8 mouse cellular contexts compared by ENCODE assay signal in the genomic region with DNA sequence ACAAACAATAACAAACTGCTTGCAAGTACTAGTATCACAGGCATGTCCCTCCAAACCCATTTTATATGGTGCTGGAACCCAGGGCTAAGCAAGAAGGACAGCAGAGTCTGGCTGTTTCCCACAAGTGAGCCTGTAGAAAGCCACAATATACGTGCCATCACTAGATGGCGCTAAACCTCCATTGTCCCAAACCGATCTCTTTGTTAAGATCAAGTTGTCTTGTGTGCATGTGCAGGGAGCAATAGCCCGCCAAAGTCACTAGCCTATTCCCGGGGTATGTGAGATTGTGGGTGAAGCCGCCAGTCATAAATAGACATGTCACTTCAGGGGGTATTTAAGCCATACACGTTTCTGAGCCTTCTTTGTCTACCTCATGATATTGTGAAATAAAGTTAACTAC.
DNase-seq lines count a peak whose midpoint lies in the region; ATAC-seq and TF ChIP-seq lines count a peak whose summit lies in the region.
"Not testable (repeated sequence)": the region's sequence is repeated elsewhere in the genome, so short reads cannot be mapped to it uniquely, and the experiment has no call there.

No protein-coding gene starts in this region.

- WGBS in forebrain, embryonic 16.5 days: 51% methylated on average over 7 of the region's 7 CpGs
- 60% methylated on average over 7 of the region's 7 CpGs for WGBS in hindbrain, embryonic 10.5 days
- 51% methylated on average over 7 of the region's 7 CpGs for WGBS in kidney, postnatal 0 days
- WGBS in liver, postnatal 0 days (ENCODE audit: insufficient replicate concordance): 43% methylated on average over 7 of the region's 7 CpGs
- 53% methylated on average over 7 of the region's 7 CpGs for WGBS in neural tube, embryonic 11.5 days

- peak; percentile 54 for TF ChIP-seq CTCF in kidney, postnatal 0 days (IDR thresholded peaks at IDR 0.05; ENCODE audit: low read depth)
- peak; percentile 56 for TF ChIP-seq CTCF in liver, postnatal 0 days (IDR thresholded peaks at IDR 0.05; ENCODE audit: low read depth)

- TF ChIP-seq EP300 in liver, postnatal 0 days (IDR thresholded peaks at IDR 0.05; ENCODE audit: low read depth): not testable (repeated sequence)

- H3K4me1 ChIP-seq in forebrain, embryonic 16.5 days (replicated peaks; ENCODE audit: control insufficient read depth, insufficient read depth, low read length); hindbrain, embryonic 10.5 days (replicated peaks); kidney, postnatal 0 days (replicated peaks; ENCODE audit: insufficient read depth, low read length); liver, postnatal 0 days (ENCODE audit: insufficient read depth); neural tube, embryonic 11.5 days (ENCODE audit: control insufficient read depth, insufficient read depth, low read length): not testable (repeated sequence)

- H3K4me2 ChIP-seq in forebrain, embryonic 16.5 days (ENCODE audit: low read length); liver, postnatal 0 days (ENCODE audit: low read depth, low read length); neural tube, embryonic 11.5 days (ENCODE audit: low read depth): not testable (repeated sequence)
- H3K4me2 ChIP-seq in kidney, postnatal 0 days (ENCODE audit: low read length): 0 out of 2 replicates have a peak overlapping the region, but pooled peaks have one; percentile 7

- not testable (repeated sequence) for H3K9me3 ChIP-seq in forebrain, embryonic 16.5 days (ENCODE audit: control insufficient read depth, low read length); kidney, postnatal 0 days (replicated peaks; ENCODE audit: low read length); liver, postnatal 0 days (ENCODE audit: low read length); neural tube, embryonic 11.5 days (ENCODE audit: control insufficient read depth, low read length)
- peaks cover 71% of the 10 kb centered on the region for H3K9me3 ChIP-seq in hindbrain, embryonic 10.5 days

- not testable (repeated sequence) for H3K36me3 ChIP-seq in forebrain, embryonic 16.5 days (ENCODE audit: control insufficient read depth, insufficient read depth); hindbrain, embryonic 10.5 days; kidney, postnatal 0 days (ENCODE audit: insufficient read depth, low read length); liver, postnatal 0 days (replicated peaks; ENCODE audit: insufficient read depth, low read length); neural tube, embryonic 11.5 days (ENCODE audit: control insufficient read depth, insufficient read depth, low read length)

- peak; percentile 57; the same call in 1 of the 2 replicates for ATAC-seq in forebrain, embryonic 16.5 days
- ATAC-seq in kidney, postnatal 0 days (replicated peaks; ENCODE audit: low FRiP score, low read depth); liver, postnatal 0 days; neural tube, embryonic 11.5 days (ENCODE audit: insufficient read depth, low FRiP score, low TSS enrichment): not testable (repeated sequence)

- not testable (repeated sequence) for H3K27me3 ChIP-seq in forebrain, embryonic 16.5 days (replicated peaks; ENCODE audit: control insufficient read depth, insufficient read depth, low read length); hindbrain, embryonic 10.5 days (ENCODE audit: insufficient read depth, poor library complexity, severe bottlenecking); kidney, postnatal 0 days (ENCODE audit: insufficient read depth, low read length); liver, postnatal 0 days (ENCODE audit: insufficient read depth, low read length); neural tube, embryonic 11.5 days (ENCODE audit: control insufficient read depth, insufficient read depth, low read length)

- not testable (repeated sequence) for H3K27ac ChIP-seq in forebrain, embryonic 16.5 days (ENCODE audit: low read length); hindbrain, embryonic 10.5 days; kidney, postnatal 0 days; liver, postnatal 0 days (ENCODE audit: low read depth); neural tube, embryonic 11.5 days (ENCODE audit: low read depth, low read length)

- peak; percentile 73 for DNase-seq in ES-CJ7 (ENCODE audit: low read depth, low spot score)
- DNase-seq in cerebellum, adult 18-20 months: peak; percentile 15 to 22
- DNase-seq in hindbrain, embryonic 10.5 days (ENCODE audit: low spot score): peak; percentile 27
- DNase-seq in kidney, postnatal 0 days (ENCODE audit: low spot score): peak; percentile 24
- peak; percentile 17 for DNase-seq in liver, postnatal 0 days
- DNase-seq in neural tube, embryonic 11.5 days (ENCODE audit: low spot score): peak; percentile 34
- peak; percentile 8 for DNase-seq in thymus, postnatal 14 days

- H3K4me3 ChIP-seq in forebrain, embryonic 16.5 days (replicated peaks; ENCODE audit: low read length): peak overlapping the region; percentile 15
- not testable (repeated sequence) for H3K4me3 ChIP-seq in hindbrain, embryonic 10.5 days; kidney, postnatal 0 days (replicated peaks; ENCODE audit: low read depth, low read length); liver, postnatal 0 days (ENCODE audit: low read depth, low read length); neural tube, embryonic 11.5 days (ENCODE audit: low read depth, low read length)

- H3K9ac ChIP-seq in forebrain, embryonic 16.5 days (replicated peaks; ENCODE audit: low read depth, low read length): peak overlapping the region; percentile 9; the same call in 1 of the 2 replicates
- H3K9ac ChIP-seq in kidney, postnatal 0 days (ENCODE audit: low read depth, low read length); liver, postnatal 0 days (replicated peaks); neural tube, embryonic 11.5 days (ENCODE audit: low read length): not testable (repeated sequence)

Comparison
In these comparisons a context has a peak if more than half of its experiments do, and no peak if none do; other contexts are left out.
1. DNase-seq: peak in every context shown above with its lines; median percentile 73 in ES-CJ7; 34 in neural tube, embryonic 11.5 days; 27 in hindbrain, embryonic 10.5 days; 24 in kidney, postnatal 0 days; 18 in cerebellum, adult 18-20 months; 17 in liver, postnatal 0 days; 8 in thymus, postnatal 14 days.